Mouse (Mus musculus) liver, adult (tissue): ENCODE data around the gene Napsa.

Source experiments
- GATA4 ChIP-seq: IDR thresholded peaks from 2 replicates; pipeline ENCODE4 v1.6.1; 2014; ENCODE audit warnings: mild to moderate bottlenecking, low read length; ENCODE audit not compliant: insufficient replicate concordance

The Napsa gene

GRCm38 (mm10) chr7:44595131-44595561 is 23.0 kb downstream of the Napsa start:
- no peak for TF ChIP-seq GATA4

DNA sequence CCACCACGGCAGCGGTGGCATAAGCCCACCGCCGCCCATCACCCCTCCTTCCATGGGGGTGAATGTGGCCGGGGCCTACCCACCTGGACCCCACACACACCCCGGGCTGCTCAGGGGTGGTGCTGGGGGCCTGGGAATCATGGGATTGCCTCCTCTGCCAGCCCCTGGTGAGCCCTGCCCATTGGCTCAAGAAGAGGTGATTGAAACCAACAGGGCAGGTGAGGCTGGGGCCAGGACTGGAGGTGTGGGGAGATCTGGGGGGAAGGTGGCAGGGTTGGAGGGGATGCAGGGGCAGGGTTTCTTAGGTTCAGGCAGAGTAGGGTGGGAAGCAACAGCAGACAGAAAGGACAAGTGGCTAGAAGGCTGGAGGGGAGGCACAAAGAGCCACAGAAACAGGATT is 23.9 kb downstream of the Napsa start:
- no peak for TF ChIP-seq GATA4

DNA sequence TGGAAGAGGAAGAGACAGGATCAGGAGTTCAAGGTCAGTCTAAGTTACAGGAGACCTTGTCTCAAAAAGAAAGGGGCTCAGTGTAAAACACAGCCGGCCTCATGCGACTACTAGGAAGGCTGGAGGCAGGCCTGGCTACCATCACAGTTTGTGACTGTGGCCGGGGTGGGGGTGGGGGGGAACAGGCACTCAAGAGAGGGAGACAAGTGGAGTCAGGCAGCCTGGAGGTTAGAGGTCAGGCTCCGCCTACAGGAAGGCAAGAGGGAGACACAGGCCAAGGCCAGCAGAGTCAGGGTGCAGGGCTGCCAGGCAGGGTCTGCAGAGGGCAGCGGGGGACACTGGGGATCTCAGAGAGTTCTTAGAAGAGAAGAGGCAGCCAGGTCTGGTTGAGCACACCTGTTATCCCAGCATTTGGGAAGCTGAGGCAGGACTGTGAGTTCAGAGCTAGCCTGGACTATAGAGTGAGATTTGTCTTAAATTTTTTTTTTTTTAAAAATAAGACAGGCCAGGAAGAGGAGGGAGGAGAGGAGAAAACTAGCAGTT is 24.9 kb downstream of the Napsa start:
- TF ChIP-seq GATA4 = no peak

DNA sequence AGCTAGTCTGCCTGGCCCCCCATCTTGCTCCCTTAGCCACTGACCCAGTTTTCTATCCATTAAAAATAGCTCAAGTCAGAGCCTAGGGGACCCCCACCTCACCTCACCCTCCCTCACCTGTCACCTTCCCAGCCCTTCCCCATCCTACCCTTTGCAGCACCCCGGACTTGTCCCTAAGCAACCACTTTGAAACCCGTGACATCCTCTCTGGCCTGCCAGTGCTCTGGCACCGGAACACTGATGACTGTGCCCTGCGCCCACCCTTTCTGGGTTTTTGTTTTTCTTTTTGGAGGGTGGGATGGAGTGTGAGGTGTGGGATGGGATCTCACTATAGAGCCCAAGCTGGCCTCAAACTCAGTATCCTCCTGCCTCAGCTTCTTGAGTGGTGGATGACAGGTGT is 25.5 kb downstream of the Napsa start:
- no peak for TF ChIP-seq GATA4

DNA sequence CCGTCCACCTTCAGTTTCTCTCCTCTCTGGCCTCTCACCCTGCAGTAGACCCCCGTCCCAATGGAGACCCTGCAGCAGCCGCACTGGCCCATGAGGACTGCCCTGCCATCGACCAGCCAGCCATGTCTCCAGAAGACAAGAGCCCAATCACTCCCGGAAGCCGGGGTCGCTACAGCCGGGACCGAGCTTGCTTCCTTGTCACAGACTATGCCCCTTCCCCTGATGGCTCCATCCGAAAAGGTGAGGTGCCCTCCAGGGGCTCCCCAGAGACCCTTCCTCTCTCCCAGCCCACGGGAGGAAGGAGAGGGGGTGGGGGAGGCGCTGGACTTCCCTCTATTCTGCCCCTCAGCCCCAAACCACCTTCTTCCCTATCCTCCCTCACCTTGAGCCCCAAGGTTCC is 26.2 kb downstream of the Napsa start:
- TF ChIP-seq GATA4 = no peak

DNA sequence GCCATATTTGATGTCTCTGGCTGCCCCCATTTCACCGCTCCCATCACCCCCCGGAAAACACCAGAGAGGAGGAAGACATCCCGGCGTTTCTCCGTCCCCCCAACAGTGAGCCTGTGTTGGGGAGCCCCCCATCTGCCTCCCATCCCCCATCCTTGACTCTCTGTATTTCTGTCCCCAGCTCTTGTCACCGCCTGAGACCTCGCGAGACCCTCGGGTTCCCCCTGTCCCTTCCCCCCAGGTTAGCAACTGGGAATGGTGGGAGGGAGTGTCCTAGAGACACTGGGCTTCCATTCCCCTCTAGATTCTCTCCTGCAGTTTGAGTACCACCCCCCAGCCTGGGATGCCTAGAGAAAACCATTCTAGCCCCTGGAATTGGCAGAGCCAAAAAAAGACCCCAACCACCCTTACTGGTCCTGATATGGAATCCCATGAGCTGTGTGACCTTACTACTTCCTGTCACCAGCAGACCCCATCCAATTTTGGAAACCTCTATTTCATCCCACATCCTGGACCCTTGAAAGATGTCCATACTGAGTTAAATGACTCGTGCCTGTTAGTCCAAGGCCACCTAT is 28.6 kb downstream of the Napsa start:
- TF ChIP-seq GATA4 = no peak

DNA sequence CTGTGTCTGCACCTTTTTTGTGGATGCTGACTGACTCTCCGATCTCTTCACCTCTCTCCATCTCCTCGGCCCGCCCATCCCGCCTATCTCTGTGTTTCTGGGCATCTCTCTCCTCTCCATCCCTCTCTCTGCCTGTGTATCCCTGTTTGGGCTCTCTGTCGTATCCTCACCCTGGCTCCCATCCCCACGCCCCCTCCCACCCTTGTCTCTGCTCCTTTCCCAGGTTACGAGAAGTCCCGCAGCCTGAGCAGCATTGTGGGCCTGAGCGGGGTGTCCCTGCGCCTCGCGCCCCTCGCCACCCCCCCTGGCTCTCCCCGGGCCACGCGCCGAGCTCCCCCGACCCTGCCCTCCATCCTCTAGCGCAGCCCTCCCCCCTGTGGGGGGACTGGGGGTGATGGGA is 29.5 kb downstream of the Napsa start:
- no peak for TF ChIP-seq GATA4

GRCm38 (mm10) chr7:44602443-44602842 is 30.3 kb downstream of the Napsa start:
- TF ChIP-seq GATA4 = no peak

DNA sequence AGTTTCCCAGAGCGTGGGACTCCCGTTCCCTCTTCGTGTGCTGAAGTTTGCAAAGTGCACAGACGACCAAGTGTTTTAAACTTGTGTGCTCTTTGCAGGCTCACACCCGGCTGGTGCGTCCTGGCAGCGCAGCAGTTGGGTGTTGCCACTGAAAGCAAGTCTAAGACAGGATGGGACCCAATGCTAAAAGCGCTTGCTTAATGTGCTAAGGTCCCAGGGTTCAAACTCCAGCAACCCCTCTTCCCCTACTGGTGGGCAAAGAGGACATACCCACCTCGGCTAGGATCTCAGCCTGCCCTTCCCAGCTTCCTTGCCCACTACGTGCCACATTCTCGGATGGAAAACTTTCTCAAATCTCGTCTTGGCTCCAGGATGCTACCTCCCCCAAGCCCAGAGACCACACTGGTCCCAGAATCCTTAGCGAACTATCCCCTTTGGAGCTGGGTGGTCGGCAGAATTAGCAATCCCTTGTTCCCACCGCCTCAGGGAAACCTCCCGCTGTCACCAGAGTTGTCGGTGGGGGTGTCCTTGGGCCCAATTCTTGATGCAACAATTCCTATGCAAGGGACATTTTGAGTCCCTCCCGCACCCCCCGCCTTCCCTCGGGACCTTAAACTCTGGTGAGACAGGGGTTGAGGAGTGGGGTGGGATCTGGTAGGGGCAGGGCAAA is 31.1 kb downstream of the Napsa start:
- no peak for TF ChIP-seq GATA4

GRCm38 (mm10) chr7:44604139-44604606 is 32.0 kb downstream of the Napsa start:
- TF ChIP-seq GATA4 = no peak

DNA sequence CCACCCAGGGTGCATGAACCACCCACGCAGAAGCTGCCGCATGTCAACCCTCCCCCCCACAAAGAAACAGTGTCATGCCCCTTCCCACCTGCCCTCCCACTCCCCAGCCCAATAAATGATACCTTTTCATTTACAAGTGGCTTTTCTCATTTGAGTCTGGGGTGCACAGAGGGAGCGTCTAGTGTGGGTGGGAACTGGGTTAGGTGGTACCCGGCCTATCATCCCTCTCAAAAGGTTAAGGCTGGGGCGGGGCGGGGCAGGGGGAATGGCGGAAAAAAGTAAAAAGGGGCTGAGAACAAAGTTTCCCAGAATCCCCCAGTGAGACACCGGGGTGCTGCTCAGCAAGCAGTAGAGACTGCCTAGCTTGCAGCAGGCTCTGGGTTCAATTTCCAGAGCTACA is 32.4 kb downstream of the Napsa start:
- no peak for TF ChIP-seq GATA4

GRCm38 (mm10) chr7:44605436-44605835 is 33.3 kb downstream of the Napsa start:
- no peak for TF ChIP-seq GATA4

GRCm38 (mm10) chr7:44606171-44606901 is 34.2 kb downstream of the Napsa start:
- TF ChIP-seq GATA4 = no peak

DNA sequence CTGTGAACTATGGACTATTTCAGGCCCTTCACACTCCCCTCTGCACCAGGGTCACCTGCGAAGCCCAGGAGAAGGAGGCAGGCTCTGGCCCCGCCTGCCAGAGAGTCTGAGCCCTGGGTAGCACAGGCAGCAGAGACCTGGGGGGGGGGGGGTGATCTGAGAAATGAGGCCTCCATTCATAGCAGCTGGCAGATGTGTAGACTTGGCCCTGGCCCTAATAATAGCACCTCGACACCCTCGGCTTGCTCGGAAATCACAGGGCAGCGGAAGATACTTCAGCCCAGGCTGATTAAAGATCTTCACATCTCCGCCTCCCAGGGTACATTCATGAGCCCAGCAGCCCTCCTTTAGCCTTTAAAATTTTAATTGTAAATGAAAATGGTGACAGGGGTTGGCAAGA is 40.0 kb downstream of the Napsa start:
- no peak for TF ChIP-seq GATA4

DNA sequence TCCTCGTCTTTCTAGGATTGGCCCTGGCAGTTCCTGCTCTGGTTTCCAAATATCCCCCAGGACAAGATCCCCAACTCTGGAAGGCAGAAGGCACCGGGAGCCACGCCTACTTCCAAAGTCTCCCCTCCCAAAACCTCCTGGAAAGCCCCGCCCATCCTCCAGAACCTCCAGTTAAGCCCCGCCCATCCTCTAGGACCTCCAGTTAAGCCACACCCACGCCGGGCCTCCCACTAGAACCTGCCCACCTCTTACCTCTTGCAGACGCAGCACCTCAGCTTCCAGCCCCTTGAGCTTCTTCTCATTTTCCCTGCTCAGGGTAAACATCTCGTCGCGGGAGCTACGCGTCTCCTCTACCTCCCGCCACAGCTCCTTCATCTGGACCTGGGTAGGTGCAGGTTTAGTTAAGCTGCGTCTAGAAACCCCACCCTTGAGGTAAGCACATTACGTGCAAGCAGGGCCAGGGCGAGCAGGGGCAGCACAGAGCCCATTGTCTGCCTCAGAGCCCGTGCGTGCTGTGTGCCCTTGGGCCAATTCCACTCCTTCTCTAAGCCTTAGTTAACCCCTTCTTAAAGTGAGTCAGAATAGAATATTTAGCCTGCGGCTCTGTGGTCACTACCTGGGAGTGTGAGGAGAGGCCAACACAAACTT is 42.0 kb downstream of the Napsa start:
- TF ChIP-seq GATA4 = no peak
